Mouse (Mus musculus) CH12.LX (cell line): ENCODE data around the gene Gm49405.

Source experiments
- CHD2 ChIP-seq: IDR thresholded peaks from 2 replicates; pipeline ENCODE4 v1.6.1; 2011; ENCODE audit warnings: low read length, improper control_type of control experiment
- CTCF ChIP-seq, 2 experiments: IDR thresholded peaks in 1 of 2; conservative IDR thresholded peaks in 1 of 2; 2 replicates each; pipeline ENCODE4 v1.5.1; 2011 to 2012; ENCODE audit warnings: low read depth in 2 of 2, low read length in 2 of 2, improper control_type of control experiment in 1 of 2, inconsistent platforms in 1 of 2, mild to moderate bottlenecking in 1 of 2, moderate library complexity in 1 of 2
- ELF1 ChIP-seq: IDR thresholded peaks from 2 replicates; pipeline ENCODE4 v1.6.1; 2014; ENCODE audit warnings: low read depth, mild to moderate bottlenecking, inconsistent platforms, low read length, improper control_type of control experiment
- EP300 ChIP-seq: IDR thresholded peaks from 2 replicates; pipeline ENCODE4 v1.6.1; 2011; ENCODE audit warnings: low read length, improper control_type of control experiment
- MAFK ChIP-seq: IDR thresholded peaks from 2 replicates; pipeline ENCODE4 v1.6.1; 2011; ENCODE audit warnings: low read length, improper control_type of control experiment; ENCODE audit not compliant: insufficient replicate concordance
- MYC ChIP-seq: IDR thresholded peaks from 2 replicates; pipeline ENCODE4 v1.6.1; 2011; ENCODE audit warnings: low read depth, mild to moderate bottlenecking, improper control_type of control experiment, low read length
- NELFE ChIP-seq: IDR thresholded peaks from 2 replicates; pipeline ENCODE4 v1.6.1; 2011; ENCODE audit warnings: low read depth, low read length, improper control_type of control experiment
- POLR2A ChIP-seq: IDR thresholded peaks from 2 replicates; pipeline ENCODE4 v1.6.1; 2011; ENCODE audit warnings: low read depth, mild to moderate bottlenecking, improper control_type of control experiment, low read length
- RAD21 ChIP-seq: IDR thresholded peaks from 2 replicates; pipeline ENCODE4 v1.6.1; 2011; ENCODE audit warnings: low read depth, mild to moderate bottlenecking, low read length, improper control_type of control experiment, moderate library complexity
- SMC3 ChIP-seq: IDR thresholded peaks from 2 replicates; pipeline ENCODE4 v1.6.1; 2011; ENCODE audit warnings: low read depth, low read length, improper control_type of control experiment
- TCF12 ChIP-seq: IDR thresholded peaks from 2 replicates; pipeline ENCODE4 v1.6.1; 2014; ENCODE audit warnings: low read depth, mild to moderate bottlenecking, inconsistent platforms, low read length, improper control_type of control experiment
- USF1 ChIP-seq: IDR thresholded peaks from 2 replicates; pipeline ENCODE4 v1.6.1; 2014; ENCODE audit warnings: low read depth, mild to moderate bottlenecking, inconsistent platforms, low read length, improper control_type of control experiment
- USF2 ChIP-seq: conservative IDR thresholded peaks from 2 replicates; pipeline ENCODE4 v1.6.1; 2011; ENCODE audit warnings: low read depth, low read length, improper control_type of control experiment
- ZNF384 ChIP-seq: IDR thresholded peaks from 2 replicates; pipeline ENCODE4 v1.6.1; 2012; ENCODE audit warnings: low read depth, low read length, improper control_type of control experiment, inconsistent platforms

GRCm38 (mm10) chr19:4000949-4001525, 611 bp downstream of the Gm49405 start:
- TF ChIP-seq CTCF (conservative IDR thresholded peaks at IDR 0.05 in 1 of 2, IDR thresholded peaks at IDR 0.05 in 1 of 2; ENCODE audit: low read depth in 2 of 2, low read length in 2 of 2) (no peak), MAFK (no peak), USF1 (no peak), CHD2 (no peak), EP300 (no peak), POLR2A (no peak), SMC3 (no peak), ELF1 (no peak), MYC (no peak), ZNF384 (no peak), RAD21 (no peak), NELFE (no peak), TCF12 (no peak), USF2 (no peak)
